Mouse (Mus musculus) kidney, adult 10 weeks (tissue): ENCODE results near the gene Coa6. TPM values are rescaled to one million over a fixed set of nuclear protein-coding genes. Genes with fewer than 3 reads are reported as not detected.

ENCODE experiments used
- polyA plus RNA-seq: library from polyadenylated mRNA; stranded (reverse); fragments of 350-450 nt; fragmentation: Illumina TruSeq; extraction: RNeasy Lipid Tissue Mini Kit (QIAGEN cat#74804); gene quantifications from one replicate; pipeline ENCODE4 v1.2.3, GENCODE M21; 2014; ENCODE audit warnings: low read depth, low replicate concordance

The Coa6 gene
- polyA plus RNA-seq = 104 TPM

DNA sequence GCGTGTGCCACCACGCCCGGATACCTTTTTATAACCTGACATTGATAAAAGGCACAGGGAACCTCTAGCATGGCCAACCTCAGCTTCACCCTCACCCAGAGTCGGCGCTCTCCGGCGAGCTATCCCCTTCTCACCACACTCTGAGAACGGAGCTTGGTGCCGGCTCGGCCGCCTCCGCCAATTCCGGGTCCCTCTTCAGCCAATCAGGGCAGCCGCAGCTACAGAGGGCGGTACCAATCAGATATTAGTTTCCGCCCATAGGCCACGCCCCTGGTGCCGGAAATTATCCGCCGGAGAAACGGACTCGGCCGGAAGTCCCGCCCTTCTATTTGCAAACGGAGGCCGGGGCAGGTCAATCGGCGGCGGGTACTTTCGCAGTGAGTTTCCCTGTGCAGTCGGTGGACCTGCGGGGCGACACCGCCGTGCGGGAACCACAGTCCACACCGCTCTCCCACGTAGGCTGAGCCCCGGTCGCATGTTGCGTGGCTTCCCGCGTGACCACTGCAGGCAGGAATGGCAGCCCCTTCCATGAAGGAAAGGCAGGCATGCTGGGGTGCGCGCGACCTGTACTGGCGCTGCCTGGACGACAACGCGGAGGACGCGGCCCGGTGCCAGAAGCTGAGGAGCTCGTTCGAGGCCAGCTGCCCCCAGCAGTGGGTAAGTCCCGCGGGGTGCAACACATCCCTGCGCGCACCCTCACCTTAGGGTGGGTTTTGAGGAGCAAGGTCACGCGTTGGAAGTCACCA is at the start of gene Coa6:
TSS of gene Coa6 (plus strand) at position 342 of the 746 bp plus-strand sequence.

DNA sequence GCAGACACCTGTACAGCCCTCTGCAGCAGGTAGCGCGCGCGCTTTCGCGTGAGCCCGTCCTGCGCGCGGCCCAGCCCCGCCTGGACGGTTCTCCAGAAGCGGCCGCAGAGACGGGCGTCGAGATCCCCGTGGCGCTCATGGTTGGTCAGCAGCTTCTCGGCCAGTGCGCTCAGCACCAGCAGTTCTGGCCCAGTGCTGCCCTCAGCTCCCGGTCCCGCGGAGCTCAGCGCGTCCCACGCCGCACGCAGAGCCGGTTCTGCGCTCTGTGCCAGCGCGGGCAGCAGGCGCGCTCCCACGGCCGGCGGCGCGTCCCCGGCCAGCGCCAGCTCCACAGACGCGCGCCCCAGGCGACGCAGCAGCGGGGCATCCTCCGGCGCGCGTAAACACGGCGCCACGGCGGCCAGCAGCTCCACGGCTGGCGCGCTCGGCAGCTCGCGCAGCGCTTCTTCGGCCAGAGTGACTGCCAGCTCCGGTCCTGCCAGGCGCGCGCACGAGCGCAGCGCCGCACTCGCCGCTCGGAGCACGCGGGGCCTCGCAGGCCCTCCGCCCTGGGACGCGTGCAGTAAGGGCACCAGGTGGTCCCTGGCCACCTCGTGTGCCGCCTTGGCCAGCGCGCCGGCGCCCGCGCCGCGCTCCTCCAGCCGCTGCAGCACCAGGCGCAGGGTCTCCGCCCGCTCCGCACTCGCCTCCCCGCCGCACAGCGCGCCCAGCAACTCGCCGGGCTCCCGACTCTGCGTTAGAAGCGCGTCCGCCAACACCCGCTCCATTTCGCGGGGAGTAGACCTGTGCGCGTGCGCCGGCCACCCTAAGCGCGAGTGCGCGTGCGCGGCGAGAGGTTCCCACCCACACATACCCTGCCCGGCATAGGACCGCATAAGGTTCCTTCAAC is 52.2 kb downstream of the Coa6 start, which contains the start of gene Tarbp1:
TSS of gene Tarbp1 (minus strand) at position 767 of the 889 bp plus-strand sequence.

Other genes with a start within 250 kb of the Coa6 start
- 15.8 TPM for gene Slc35f3, start 124.0 kb upstream of the Coa6 start, polyA plus RNA-seq
- 3.6 TPM for gene Tarbp1, start 52.5 kb downstream of the Coa6 start, polyA plus RNA-seq
- 22.9 TPM for gene Irf2bp2, start 171.5 kb downstream of the Coa6 start, polyA plus RNA-seq